Mouse (Mus musculus) splenic B cell, adult 2 months (primary cell): Measurements from ENCODE around the gene A830031A19Rik.

ENCODE experiments used
- DNase-seq: peaks from one replicate; pipeline ENCODE4 v3.0.0-alpha.2; 2011; ENCODE audit warnings: low read depth, low spot score
- H3K27me3 ChIP-seq: 2 replicates; pipeline ENCODE4 v1.6.1; 2012; ENCODE audit warnings: mild to moderate bottlenecking, low read length, moderate library complexity, mixed read lengths; ENCODE audit not compliant: control insufficient read depth, poor library complexity, insufficient read depth, severe bottlenecking
- H3K36me3 ChIP-seq: 2 replicates; pipeline ENCODE4 v1.6.1; 2012; ENCODE audit warnings: mild to moderate bottlenecking, low read length, moderate library complexity, mixed read lengths; ENCODE audit not compliant: control insufficient read depth, poor library complexity, insufficient read depth, severe bottlenecking

A830031A19Rik gene

DNA sequence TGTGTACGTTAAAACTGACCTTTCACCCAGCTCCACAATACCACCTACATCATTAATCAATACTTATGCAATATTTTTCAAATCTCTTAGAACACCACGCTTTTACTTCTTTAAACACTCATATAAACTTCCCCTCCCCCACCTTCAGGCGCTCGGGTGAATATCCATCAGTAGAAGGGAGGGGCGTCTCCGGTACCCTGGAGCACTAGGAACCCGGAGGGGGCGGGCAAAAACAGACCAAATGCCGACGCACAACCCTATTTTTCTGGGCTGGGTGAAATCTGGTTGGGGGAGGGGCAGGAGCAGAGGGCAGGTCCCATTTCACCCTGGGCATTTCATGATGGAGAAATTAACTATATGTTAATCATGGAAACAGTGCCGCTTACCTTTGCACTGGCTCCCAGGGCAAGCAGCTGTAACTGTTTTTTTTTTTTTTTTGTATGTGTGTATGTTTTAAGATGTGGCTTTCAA, at the start of gene A830031A19Rik:
TSS of gene A830031A19Rik (minus strand) at position 421 of the 471 bp plus-strand sequence.
- H3K36me3 ChIP-seq, result 0 out of 2 replicates have a peak, but pooled peaks cover under 1% of the 10 kb centered on the region
- peak; percentile 44 for DNase-seq
- no peaks in the 10 kb centered on the region; the same call in 1 of the 2 replicates for H3K27me3 ChIP-seq

DNA sequence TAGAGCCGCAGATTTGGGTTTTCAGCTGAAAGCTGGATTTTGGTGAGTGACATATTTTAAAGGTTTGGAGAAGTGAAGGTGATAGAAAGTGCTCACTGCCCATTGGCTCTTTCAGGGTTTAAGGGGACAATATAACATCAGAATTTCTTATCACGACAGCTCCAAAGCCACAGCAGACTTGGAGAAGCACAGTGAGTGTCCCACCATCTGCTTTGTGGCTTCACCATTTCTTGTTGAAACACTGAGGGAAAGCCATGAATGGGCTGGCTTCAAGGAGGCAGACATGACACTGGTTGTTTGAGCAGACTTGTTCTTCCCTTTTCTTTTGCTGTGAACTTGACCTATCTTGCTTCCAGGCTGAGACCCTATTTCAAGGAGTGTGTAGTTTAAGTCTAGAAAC, 49.1 kb upstream of the A830031A19Rik start:
- H3K36me3 ChIP-seq, result peaks cover 2% of the 10 kb centered on the region
- no peak for DNase-seq
- H3K27me3 ChIP-seq, result no peaks in the 10 kb centered on the region

DNA sequence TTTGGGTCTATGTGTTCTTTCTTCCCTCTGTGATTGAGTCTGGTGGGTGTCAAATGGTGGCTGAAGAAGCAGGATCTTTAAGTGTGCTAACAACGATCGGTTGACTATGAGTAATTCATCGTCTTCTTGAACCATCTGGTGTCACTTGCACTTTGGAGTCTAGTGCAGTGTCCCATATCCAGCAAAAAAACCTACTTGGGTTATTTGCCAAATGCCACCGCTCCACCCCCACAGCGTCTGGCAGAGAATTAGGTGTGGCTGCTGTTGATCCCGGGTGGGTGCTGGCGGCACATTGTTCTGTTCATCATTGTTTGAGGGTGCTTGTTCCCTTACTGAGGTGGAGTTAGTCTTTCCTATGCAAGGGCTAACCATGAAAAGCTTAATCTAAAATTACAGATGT, 48.0 kb upstream of the A830031A19Rik start:
- Histone ChIP-seq H3K27me3 (no peaks in the 10 kb centered on the region), H3K36me3 (peaks cover 3% of the 10 kb centered on the region)
- no peak for DNase-seq

DNA sequence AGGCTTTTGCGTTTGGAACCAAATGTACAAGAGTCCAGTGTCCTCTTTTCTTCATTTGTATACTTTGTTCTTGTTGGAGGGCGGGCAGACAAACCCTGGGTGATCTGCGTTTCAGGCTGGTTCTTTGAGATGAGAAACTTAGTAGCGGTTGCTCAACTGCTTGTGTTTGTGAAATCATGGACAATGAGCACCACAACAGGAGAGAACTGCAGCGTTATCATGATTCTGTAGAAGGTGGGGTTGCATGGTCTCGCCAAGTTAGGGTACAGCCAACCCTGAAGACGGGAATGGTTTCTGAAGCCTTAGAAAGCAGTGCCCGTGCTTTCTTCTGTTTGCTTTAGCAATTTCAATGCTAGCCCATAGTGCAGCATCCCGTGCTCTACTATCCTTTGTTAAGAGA, 46.3 kb upstream of the A830031A19Rik start:
- peaks cover 5% of the 10 kb centered on the region for H3K36me3 ChIP-seq
- no peak for DNase-seq
- H3K27me3 ChIP-seq, result no peaks in the 10 kb centered on the region

DNA sequence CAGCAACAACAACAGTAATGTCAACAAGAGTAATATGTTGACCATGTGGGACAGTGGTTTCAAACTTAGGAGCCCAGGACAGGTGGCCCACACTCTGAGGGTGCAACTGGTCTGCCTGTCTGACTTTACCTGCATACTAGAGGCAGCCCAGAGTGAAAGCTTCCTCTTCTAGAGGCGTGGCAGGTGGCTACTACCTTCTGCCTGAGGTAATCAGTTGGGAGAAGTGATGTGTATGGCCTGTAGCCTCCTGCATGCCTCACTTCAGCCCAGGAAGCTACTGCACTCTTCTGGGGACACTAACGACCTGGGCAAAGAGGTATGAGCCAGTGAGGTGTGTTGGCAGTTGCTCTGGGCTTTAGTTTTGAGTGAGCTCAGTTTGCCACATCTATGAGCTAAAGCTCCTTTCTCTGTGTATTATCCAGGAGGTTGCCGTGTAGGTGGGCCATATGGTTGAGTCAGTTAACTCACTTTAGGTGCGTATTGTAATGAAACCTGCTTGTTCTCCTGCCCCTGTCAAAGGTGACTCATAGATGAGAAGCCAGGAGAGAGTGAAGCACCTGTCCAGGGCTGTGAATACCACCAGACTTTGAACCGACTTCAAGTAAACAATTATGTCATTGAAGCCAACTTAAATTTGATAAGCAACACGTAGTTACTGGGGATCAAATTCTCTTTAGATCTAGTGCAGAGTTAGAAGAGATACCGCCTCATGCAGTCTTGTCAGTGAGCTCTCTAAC, 41.9 kb upstream of the A830031A19Rik start:
- peak; percentile 31 for DNase-seq
- no peaks in the 10 kb centered on the region for H3K27me3 ChIP-seq
- peaks cover 9% of the 10 kb centered on the region for H3K36me3 ChIP-seq

DNA sequence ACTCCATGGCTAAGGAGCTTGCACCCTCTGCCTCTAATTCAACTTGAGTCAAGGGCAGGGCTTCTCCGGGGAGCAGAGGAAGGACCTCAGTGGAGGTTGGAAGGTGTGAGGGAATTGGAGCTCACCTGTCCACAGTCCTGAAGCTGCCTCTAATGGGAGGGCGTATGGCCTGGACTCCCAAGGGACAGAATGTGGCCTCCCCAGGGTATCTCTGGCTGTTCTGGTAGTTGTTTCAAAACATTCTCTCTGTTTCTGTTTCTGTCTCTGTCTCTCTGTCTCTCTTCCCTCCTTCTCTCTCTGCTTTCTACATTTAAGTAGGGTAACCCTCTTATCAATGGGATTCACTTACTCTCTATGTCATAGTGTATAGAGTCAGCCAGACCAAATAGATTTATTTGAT, 41.2 kb upstream of the A830031A19Rik start:
- Histone ChIP-seq H3K36me3 (peaks cover 9% of the 10 kb centered on the region), H3K27me3 (no peaks in the 10 kb centered on the region)
- peak; percentile 53 for DNase-seq

DNA sequence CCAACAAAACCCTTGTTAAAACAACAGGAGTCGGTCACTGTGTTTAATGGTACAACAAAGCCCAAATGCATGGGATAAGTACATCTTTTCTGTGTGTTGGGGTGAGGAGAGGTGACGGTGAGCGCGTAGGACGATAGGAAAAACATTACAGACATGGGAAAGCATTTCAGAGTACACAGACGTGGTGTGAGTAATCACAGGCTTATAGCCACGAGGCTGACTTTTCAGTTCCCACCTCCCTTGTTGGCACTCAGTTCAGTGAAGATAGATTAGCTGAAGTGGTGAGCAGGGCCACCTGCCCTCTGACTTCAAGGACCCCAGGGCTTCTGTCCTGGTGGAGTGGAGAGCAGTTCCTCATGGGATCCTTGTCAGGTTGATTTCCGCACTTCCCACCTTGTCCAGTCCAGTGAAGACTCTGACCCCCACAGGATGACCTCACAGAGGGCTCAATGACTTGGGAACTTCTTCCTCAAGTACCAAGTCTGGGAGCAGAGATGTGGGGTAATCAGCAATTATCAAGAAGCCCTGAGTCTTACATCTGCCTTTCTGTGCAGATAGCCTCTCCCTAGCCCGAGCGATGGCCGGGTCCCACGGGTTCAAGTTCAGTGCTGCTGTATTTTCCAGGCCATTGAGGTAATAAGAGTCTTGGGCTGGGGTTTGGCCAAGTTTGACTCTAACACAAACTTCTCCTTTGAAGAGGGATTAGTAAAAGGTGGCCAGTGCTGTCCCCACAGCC, 40.3 kb upstream of the A830031A19Rik start:
- Histone ChIP-seq H3K27me3 (no peaks in the 10 kb centered on the region), H3K36me3 (peaks cover 9% of the 10 kb centered on the region)
- no peak for DNase-seq

DNA sequence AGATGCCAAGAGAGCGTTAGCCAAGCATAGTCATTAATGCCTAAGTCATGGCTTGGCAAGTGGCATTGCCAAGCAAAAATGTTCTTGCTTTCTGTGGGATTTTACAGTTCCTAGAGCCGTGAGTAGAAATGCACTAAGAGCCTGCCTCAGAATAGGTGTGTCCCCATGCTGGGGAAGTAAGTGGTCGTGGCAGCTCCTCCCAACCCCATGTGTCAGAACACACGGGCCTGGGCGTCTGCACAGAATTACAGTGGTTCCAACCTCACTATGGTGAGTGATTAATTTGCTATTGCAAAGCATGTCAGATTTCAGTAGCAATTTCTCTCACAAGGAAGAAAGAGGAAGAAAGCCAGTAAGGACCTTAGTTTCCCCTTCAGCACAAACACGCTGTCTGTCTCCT, 36.9 kb upstream of the A830031A19Rik start:
- DNase-seq, result no peak
- Histone ChIP-seq H3K36me3 (peaks cover 10% of the 10 kb centered on the region), H3K27me3 (no peaks in the 10 kb centered on the region)

DNA sequence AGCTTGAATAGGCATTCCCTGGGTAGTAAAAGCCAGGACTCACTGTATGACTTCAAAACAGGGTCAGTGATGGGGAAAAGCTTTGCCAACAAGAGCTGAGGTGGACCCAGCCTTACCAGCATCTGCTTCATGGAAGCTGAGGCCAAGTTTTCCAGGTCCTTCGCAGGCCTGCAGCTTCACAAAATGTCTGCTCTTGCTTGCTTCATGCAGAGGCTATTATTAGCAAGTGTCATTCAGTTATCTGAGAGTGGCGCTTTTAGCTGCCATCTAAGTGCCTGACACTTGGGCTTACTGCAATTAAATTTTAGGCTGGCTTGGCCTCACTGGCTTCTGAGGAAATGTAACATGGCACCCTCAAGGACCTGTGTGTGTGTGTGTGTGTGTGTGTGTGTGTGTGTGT, 35.3 kb upstream of the A830031A19Rik start:
- DNase-seq, result no peak
- Histone ChIP-seq H3K36me3 (peaks cover 13% of the 10 kb centered on the region), H3K27me3 (no peaks in the 10 kb centered on the region)

DNA sequence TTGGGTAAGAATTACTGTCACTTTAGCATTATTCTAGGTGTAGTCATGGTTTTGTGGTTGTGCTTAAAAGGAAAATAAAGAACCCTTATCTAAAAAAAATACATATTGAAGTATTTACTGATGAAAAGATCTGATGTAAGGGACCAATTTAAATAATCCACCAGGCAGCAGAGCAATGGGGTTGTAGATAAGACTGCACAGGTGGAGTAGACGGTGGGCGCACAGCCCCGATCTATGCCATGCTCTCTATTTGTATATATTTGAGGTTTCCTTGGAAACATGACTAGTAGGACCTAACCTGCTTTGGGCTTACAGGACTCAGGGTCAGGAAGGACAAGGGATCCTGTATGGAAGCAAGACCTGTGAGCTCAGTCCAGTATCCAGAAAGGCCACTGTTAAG, 34.5 kb upstream of the A830031A19Rik start:
- Histone ChIP-seq H3K27me3 (no peaks in the 10 kb centered on the region), H3K36me3 (peaks cover 11% of the 10 kb centered on the region)
- DNase-seq, result no peak

DNA sequence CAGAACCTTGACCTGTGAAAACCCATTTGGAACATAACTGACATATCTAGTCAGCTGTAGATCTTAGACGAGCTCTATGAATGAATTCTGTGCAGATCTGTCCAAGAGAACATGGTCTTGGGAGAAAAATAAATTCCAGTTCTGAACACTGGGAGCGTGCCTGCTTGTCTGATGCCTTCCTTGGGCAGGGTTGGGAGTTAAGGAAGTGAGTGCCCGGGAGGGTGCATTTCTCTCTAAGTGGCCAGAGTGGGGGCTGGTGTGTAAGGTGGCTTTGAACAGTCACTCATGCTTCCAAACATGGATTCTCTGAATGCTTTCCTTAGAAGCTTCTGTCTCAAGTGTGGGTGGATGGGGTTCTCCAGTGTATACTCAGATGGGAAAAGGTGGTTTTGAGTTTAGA, 34.1 kb upstream of the A830031A19Rik start:
- DNase-seq, result no peak
- Histone ChIP-seq H3K36me3 (peaks cover 13% of the 10 kb centered on the region), H3K27me3 (no peaks in the 10 kb centered on the region)

DNA sequence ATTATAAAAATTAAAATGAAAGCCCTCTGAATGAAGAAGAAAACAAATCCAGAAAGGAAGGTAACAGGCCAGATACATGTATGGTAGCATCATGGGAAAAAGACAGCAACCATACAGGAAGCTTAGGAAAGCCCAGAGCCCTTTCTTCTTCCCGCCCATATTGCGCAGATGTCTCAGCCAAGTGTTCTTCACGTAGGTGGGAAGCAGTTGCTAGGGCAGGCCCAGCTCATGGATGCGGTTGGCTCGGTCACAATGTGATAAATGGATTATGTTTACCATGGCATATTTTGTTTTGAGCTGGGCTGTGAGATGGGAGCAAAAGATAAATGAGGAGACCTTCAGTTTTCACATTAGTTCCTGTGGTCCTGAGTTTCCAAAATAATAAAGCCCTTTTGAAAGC, 32.6 kb upstream of the A830031A19Rik start:
- peaks cover 19% of the 10 kb centered on the region for H3K36me3 ChIP-seq
- no peaks in the 10 kb centered on the region for H3K27me3 ChIP-seq
- no peak for DNase-seq

DNA sequence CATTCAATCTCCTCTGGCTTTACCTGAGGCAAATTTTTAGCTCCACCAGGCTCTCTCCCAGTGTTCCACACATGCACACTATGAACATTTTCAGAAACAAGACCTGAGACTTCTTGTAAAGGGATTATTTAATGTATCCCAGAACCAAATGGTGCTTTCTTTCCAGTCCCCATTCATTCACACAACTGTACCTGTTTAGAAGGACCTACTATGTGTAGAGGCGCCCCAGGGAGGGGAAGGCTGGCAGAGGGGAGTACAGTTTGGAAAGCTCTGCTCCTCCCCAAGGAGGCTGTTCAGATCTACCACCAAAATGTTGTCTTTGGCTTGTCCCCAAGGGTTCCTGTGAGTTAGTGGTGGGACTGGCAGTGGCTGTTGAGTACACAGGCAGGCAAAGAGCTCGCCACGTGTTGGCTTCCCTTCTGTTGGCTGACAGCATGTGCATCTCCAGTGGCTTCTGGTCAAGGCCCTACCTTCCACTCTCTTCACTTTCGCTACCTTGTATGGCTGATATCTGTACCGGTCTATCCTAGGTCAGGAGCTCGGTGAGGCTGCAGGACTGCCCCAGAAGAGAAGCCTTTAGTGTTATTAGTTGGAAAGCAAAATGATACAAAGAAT, 28.4 kb upstream of the A830031A19Rik start:
- DNase-seq, result no peak
- Histone ChIP-seq H3K27me3 (no peaks in the 10 kb centered on the region), H3K36me3 (peaks cover 28% of the 10 kb centered on the region)

DNA sequence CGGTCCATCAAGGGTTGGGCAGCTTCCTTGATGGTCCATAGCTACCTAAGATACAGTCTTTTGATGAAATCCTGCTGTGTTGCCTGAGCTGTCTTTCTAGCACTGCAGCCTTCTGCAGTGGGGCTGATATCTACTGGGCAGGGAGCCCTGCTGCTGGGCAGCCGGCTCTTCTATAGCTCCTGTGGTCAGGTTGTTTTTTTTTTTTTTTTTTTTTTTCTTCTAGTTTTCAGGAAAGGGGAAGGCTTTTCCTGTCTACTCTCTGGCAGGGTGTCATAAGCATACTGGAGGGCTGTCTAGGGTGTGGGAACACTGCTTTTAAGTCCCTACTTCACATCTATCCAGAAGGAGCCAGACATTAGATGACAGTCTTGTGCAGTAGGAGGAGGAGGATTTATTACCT, 27.5 kb upstream of the A830031A19Rik start:
- DNase-seq, result no peak
- H3K27me3 ChIP-seq, result no peaks in the 10 kb centered on the region
- H3K36me3 ChIP-seq, result peaks cover 28% of the 10 kb centered on the region

DNA sequence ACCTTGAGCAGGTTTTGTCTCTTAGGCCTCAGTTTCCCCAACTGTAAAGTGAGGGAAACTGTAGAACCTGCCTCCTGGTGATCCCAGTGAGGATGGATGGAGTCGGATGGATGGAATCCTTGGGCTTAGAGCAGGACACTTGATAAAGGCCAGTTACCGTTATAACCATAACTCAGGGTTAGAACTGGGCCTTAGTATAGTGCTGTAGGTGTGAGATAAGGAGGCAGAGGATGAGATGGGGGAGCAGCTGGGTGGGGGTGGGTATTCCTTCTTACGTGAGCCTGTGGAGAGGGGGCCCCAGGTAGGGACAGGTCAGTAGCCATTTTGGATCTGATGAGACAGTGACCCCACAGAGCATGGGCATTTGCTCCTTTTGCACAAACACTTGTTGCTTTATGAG, 26.8 kb upstream of the A830031A19Rik start:
- no peak for DNase-seq
- Histone ChIP-seq H3K36me3 (peaks cover 26% of the 10 kb centered on the region), H3K27me3 (no peaks in the 10 kb centered on the region)
